Mouse (Mus musculus): ENCODE measurements around the gene Clec2h.

DNA sequence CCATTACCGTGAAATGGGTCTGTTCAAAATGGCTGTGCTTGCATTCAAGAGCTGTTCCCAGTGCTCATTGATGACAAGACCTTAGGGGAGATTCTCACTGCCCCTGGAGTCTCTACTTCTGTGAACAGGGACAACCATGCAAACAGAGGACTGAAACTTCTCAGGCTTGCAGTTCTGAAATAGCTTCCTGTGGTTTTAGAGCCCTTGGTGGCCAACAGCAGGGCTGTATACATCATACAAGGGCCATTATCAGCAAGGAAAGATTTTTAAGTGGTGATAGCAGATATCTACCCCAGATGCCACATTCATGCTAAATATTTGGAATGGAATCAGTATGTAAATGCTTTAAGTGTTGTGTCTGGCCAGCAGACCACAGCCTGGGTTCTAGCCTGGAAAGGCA lies 9.2 kb upstream of the Clec2h start:
- TF ChIP-seq POLR2A (IDR thresholded peaks at IDR 0.05; ENCODE audit: borderline replicate concordance, insufficient read depth, low read length) (no peak), CTCF (IDR thresholded peaks at IDR 0.05; ENCODE audit: borderline replicate concordance, insufficient read depth, low read depth, low read length) (no peak)
